Mouse (Mus musculus) MEL (cell line): ENCODE measurements around the gene Exoc3l. TPM values are rescaled to one million over a fixed set of nuclear protein-coding genes. Genes with fewer than 3 reads are reported as not detected.
A peak's percentile ranks its signal among the peaks of the same experiment; 100 is the strongest.

Source experiments
- DNase-seq: peaks from one replicate; pipeline ENCODE4 v3.0.0; 2011; ENCODE audit warnings: low read depth, low spot score
- H3K27ac ChIP-seq: 2 replicates; pipeline ENCODE4 v1.5.1; 2012; ENCODE audit warnings: low read depth, mild to moderate bottlenecking, control low read depth, low read length, moderate library complexity; ENCODE audit not compliant: control insufficient read depth
- H3K27me3 ChIP-seq, 2 experiments: fragments of 150-350 bp in 1 of 2; sonication (generic) in 1 of 2; 2 replicates each; pipeline ENCODE4 v1.6.1; 2012; ENCODE audit warnings: low read length in 2 of 2, mild to moderate bottlenecking in 2 of 2, improper control_type of control experiment in 1 of 2, moderate library complexity in 1 of 2; ENCODE audit not compliant: insufficient read depth in 2 of 2, control insufficient read depth in 1 of 2
- H3K36me3 ChIP-seq, 2 experiments: 2 replicates each; pipeline ENCODE4 v1.6.1; 2012 to 2014; ENCODE audit warnings: low read length in 2 of 2, improper control_type of control experiment in 1 of 2, inconsistent platforms in 1 of 2, mild to moderate bottlenecking in 1 of 2; ENCODE audit not compliant: insufficient read depth in 2 of 2, control insufficient read depth in 1 of 2
- H3K4me1 ChIP-seq, 2 experiments: fragments of 150-350 bp in 1 of 2; sonication (generic) in 1 of 2; 2 replicates each; pipeline ENCODE4 v1.6.1; 2012; ENCODE audit warnings: low read length in 2 of 2, improper control_type of control experiment in 1 of 2, mild to moderate bottlenecking in 1 of 2; ENCODE audit not compliant: insufficient read depth in 2 of 2, control insufficient read depth in 1 of 2
- H3K4me3 ChIP-seq, 2 experiments: fragments of 150-350 bp in 1 of 2; sonication (generic) in 1 of 2; 2 replicates each; pipeline ENCODE4 v1.5.1; 2012; ENCODE audit warnings: low read depth in 2 of 2, low read length in 2 of 2, mild to moderate bottlenecking in 2 of 2, moderate library complexity in 2 of 2, control low read depth in 1 of 2, improper control_type of control experiment in 1 of 2; ENCODE audit not compliant: control insufficient read depth in 1 of 2, insufficient read depth in 1 of 2
- H3K79me2 ChIP-seq: 2 replicates; pipeline ENCODE4 v1.6.1; 2012; ENCODE audit warnings: mild to moderate bottlenecking, low read length, moderate library complexity; ENCODE audit not compliant: control insufficient read depth, poor library complexity, insufficient read depth
- H3K9ac ChIP-seq: 2 replicates; pipeline ENCODE4 v1.6.1; 2012; ENCODE audit warnings: low read depth, mild to moderate bottlenecking, control low read depth, low read length, moderate library complexity; ENCODE audit not compliant: control insufficient read depth, poor library complexity, severe bottlenecking
- H3K9me3 ChIP-seq: fragments of 150-350 bp; sonication (generic); replicated peaks from 2 replicates; pipeline ENCODE4 v1.6.1; 2012; ENCODE audit warnings: mild to moderate bottlenecking, low read length, improper control_type of control experiment, moderate library complexity; ENCODE audit not compliant: insufficient read depth
- BHLHE40 ChIP-seq: IDR thresholded peaks from 2 replicates; pipeline ENCODE4 v1.6.1; 2012; ENCODE audit warnings: low read depth, mild to moderate bottlenecking, inconsistent platforms, low read length, improper control_type of control experiment, borderline replicate concordance
- CTCF ChIP-seq, 3 experiments: IDR thresholded peaks in 2 of 3; conservative IDR thresholded peaks in 1 of 3; 2 replicates each; pipeline ENCODE4 v1.5.1; 2011 to 2012; ENCODE audit warnings: low read length in 3 of 3, low read depth in 2 of 3, mild to moderate bottlenecking in 2 of 3, improper control_type of control experiment in 1 of 3, inconsistent platforms in 1 of 3, mixed read lengths in 1 of 3, moderate library complexity in 1 of 3; ENCODE audit not compliant: control insufficient read depth in 1 of 3, insufficient read depth in 1 of 3, poor library complexity in 1 of 3, severe bottlenecking in 1 of 3
- E2F4 ChIP-seq: IDR thresholded peaks from 2 replicates; pipeline ENCODE4 v1.6.1; 2011; ENCODE audit warnings: low read depth, low read length, improper control_type of control experiment, borderline replicate concordance
- ELF1 ChIP-seq: IDR thresholded peaks from 2 replicates; pipeline ENCODE4 v1.6.1; 2014; ENCODE audit warnings: low read depth, mild to moderate bottlenecking, inconsistent platforms, low read length, improper control_type of control experiment, moderate library complexity
- ETS1 ChIP-seq: IDR thresholded peaks from 2 replicates; pipeline ENCODE4 v1.6.1; 2012; ENCODE audit warnings: low read depth, mild to moderate bottlenecking, inconsistent platforms, low read length, improper control_type of control experiment, moderate library complexity
- GATA1 ChIP-seq: IDR thresholded peaks from 2 replicates; pipeline ENCODE4 v1.6.1; 2011; ENCODE audit warnings: low read depth, low read length, improper control_type of control experiment
- JUND ChIP-seq: IDR thresholded peaks from 2 replicates; pipeline ENCODE4 v1.6.1; 2011; ENCODE audit warnings: low read depth, mild to moderate bottlenecking, improper control_type of control experiment, low read length
- MAX ChIP-seq: IDR thresholded peaks from 2 replicates; pipeline ENCODE4 v1.6.1; 2011; ENCODE audit warnings: low read length, improper control_type of control experiment
- MAZ ChIP-seq: IDR thresholded peaks from 2 replicates; pipeline ENCODE4 v1.6.1; 2012; ENCODE audit warnings: low read depth, mild to moderate bottlenecking, inconsistent platforms, low read length, improper control_type of control experiment
- MEF2A ChIP-seq: IDR thresholded peaks from 2 replicates; pipeline ENCODE4 v1.6.1; 2014; ENCODE audit warnings: low read depth, mild to moderate bottlenecking, inconsistent platforms, low read length, improper control_type of control experiment; ENCODE audit not compliant: poor library complexity, insufficient replicate concordance, severe bottlenecking; ENCODE audit errors: extremely low read depth
- MXI1 ChIP-seq: IDR thresholded peaks from 2 replicates; pipeline ENCODE4 v1.6.1; 2011; ENCODE audit warnings: mild to moderate bottlenecking, low read depth, low read length, improper control_type of control experiment
- MYC ChIP-seq: IDR thresholded peaks from 2 replicates; pipeline ENCODE4 v1.6.1; 2011; ENCODE audit warnings: low read depth, mild to moderate bottlenecking, low read length, improper control_type of control experiment, moderate library complexity
- NELFE ChIP-seq: IDR thresholded peaks from 2 replicates; pipeline ENCODE4 v1.6.1; 2011; ENCODE audit warnings: low read depth, low read length, improper control_type of control experiment
- NRF1 ChIP-seq: IDR thresholded peaks from 2 replicates; pipeline ENCODE4 v1.6.1; 2014; ENCODE audit warnings: low read depth, mild to moderate bottlenecking, inconsistent platforms, low read length, improper control_type of control experiment, moderate library complexity; ENCODE audit not compliant: poor library complexity, insufficient read depth, severe bottlenecking
- POLR2A ChIP-seq, 2 experiments: IDR thresholded peaks; 2 replicates each; pipeline ENCODE4 v1.6.1; 2011 to 2012; ENCODE audit warnings: low read length in 2 of 2, mild to moderate bottlenecking in 2 of 2, control low read depth in 1 of 2, improper control_type of control experiment in 1 of 2, low read depth in 1 of 2, moderate library complexity in 1 of 2; ENCODE audit not compliant: control insufficient read depth in 1 of 2, insufficient read depth in 1 of 2, poor library complexity in 1 of 2
- POLR2AphosphoS2 ChIP-seq: IDR thresholded peaks from 2 replicates; pipeline ENCODE4 v1.6.1; 2011; ENCODE audit warnings: low read length, improper control_type of control experiment
- POLR2AphosphoS5 ChIP-seq: IDR thresholded peaks from 2 replicates; pipeline ENCODE4 v1.6.1; 2012; ENCODE audit warnings: low read depth, borderline replicate concordance, mild to moderate bottlenecking, inconsistent platforms, low read length, moderate library complexity, mixed read lengths
- RAD21 ChIP-seq: IDR thresholded peaks from 2 replicates; pipeline ENCODE4 v1.6.1; 2011; ENCODE audit warnings: mild to moderate bottlenecking, low read depth, low read length, improper control_type of control experiment
- RCOR1 ChIP-seq: IDR thresholded peaks from 2 replicates; pipeline ENCODE4 v1.6.1; 2012; ENCODE audit warnings: low read depth, mild to moderate bottlenecking, inconsistent platforms, low read length, improper control_type of control experiment
- SMC3 ChIP-seq: IDR thresholded peaks from 2 replicates; pipeline ENCODE4 v1.6.1; 2011; ENCODE audit warnings: low read depth, low read length, improper control_type of control experiment
- TAL1 ChIP-seq: IDR thresholded peaks from 2 replicates; pipeline ENCODE4 v1.6.1; 2012; ENCODE audit warnings: mild to moderate bottlenecking, inconsistent platforms, low read length, moderate library complexity, mixed read lengths
- UBTF ChIP-seq: IDR thresholded peaks from 2 replicates; pipeline ENCODE4 v1.6.1; 2012; ENCODE audit warnings: low read depth, mild to moderate bottlenecking, inconsistent platforms, low read length, improper control_type of control experiment, moderate library complexity, borderline replicate concordance; ENCODE audit not compliant: insufficient read depth
- USF2 ChIP-seq, 2 experiments: IDR thresholded peaks; 2 replicates each; pipeline ENCODE4 v1.6.1; 2011 to 2012; ENCODE audit warnings: improper control_type of control experiment in 2 of 2, low read length in 2 of 2, borderline replicate concordance in 1 of 2, inconsistent platforms in 1 of 2, low read depth in 1 of 2, mild to moderate bottlenecking in 1 of 2; ENCODE audit not compliant: insufficient read depth in 1 of 2
- ZC3H11A ChIP-seq: IDR thresholded peaks from 2 replicates; pipeline ENCODE4 v1.6.1; 2012; ENCODE audit warnings: low read depth, mild to moderate bottlenecking, inconsistent platforms, low read length, improper control_type of control experiment
- ZKSCAN1 ChIP-seq: IDR thresholded peaks from 2 replicates; pipeline ENCODE4 v1.6.1; 2012; ENCODE audit warnings: low read depth, mild to moderate bottlenecking, inconsistent platforms, low read length, improper control_type of control experiment, moderate library complexity
- ZMIZ1 ChIP-seq: IDR thresholded peaks from 2 replicates; pipeline ENCODE4 v1.6.1; 2012; ENCODE audit warnings: low read depth, mild to moderate bottlenecking, inconsistent platforms, low read length, improper control_type of control experiment, moderate library complexity
- polyA plus RNA-seq, 2 experiments: library from polyadenylated mRNA; stranded (reverse) in 1 of 2; unstranded in 1 of 2; fragments of >175 nt in 1 of 2; fragments of >200 nt in 1 of 2; gene quantifications; 2 replicates each; pipeline versions ENCODE4 v1.2.1 to v1.2.4; 2012; ENCODE audit warnings: low replicate concordance in 2 of 2, low read depth in 1 of 2; ENCODE audit not compliant: insufficient read length in 2 of 2, insufficient read depth in 1 of 2, missing spikeins in 1 of 2
- total RNA-seq: library from RNA; depleted of rRNA; stranded (reverse); fragments of 300-350 nt; gene quantifications from 2 replicates; pipeline ENCODE4 v1.2.3, GENCODE M21; 2012

Exoc3l gene
- total and polyA plus RNA-seq, 3 experiments, result 0.69 to 2.0 TPM; not detected in 1

- TF ChIP-seq BHLHE40, result no peak
- peak; percentile 37; the same call in 1 of the 2 replicates for TF ChIP-seq SMC3
- peak; percentile 56 for TF ChIP-seq MAX
- peak; percentile 29; the same call in 1 of the 2 replicates for TF ChIP-seq RAD21
- TF ChIP-seq MXI1, result peak; percentile 15; the same call in 1 of the 2 replicates
- no peak for TF ChIP-seq POLR2AphosphoS5
- TF ChIP-seq CTCF (IDR thresholded peaks at IDR 0.05 in 2 of 3, conservative IDR thresholded peaks at IDR 0.05 in 1 of 3; ENCODE audit: control insufficient read depth in 1 of 3, insufficient read depth in 1 of 3, low read depth in 2 of 3, low read length in 3 of 3, poor library complexity in 1 of 3, severe bottlenecking in 1 of 3), result peak; percentile 21 to 70 (median 58); a peak in 5 of 6 replicates
- no peak for TF ChIP-seq MYC
- peak; percentile 74 for DNase-seq
- Histone ChIP-seq H3K4me3 (peak within 1 kb of the TSS; percentile 74 to 86), H3K9me3 (no peaks in the 10 kb centered on the region), H3K9ac (peak within 1 kb of the TSS; percentile 76), H3K27ac (peak within 1 kb of the TSS; percentile 82), H3K79me2 (peaks cover 3% of the 10 kb centered on the region), H3K27me3 (no peaks in the 10 kb centered on the region), H3K36me3 (no peaks in the 10 kb centered on the region; a peak in 1 of 4 replicates), H3K4me1 (peaks cover 4 to 13% of the 10 kb centered on the region in 2 experiments; a peak in 3 of 4 replicates)
Measured at GRCm38 (mm10) chr8:105289805-105290460, 6.0 kb downstream of the Exoc3l start, which contains the start of gene 4931428F04Rik. Gene 4931428F04Rik, minus strand, starts transcription at chr8:105289864.

GRCm38 (mm10) chr8:105288958-105289732 is 6.8 kb downstream of the Exoc3l start:
- DNase-seq, result peak; percentile 99
- Histone ChIP-seq H3K27me3 (no peaks in the 10 kb centered on the region), H3K4me3 (peak overlapping the region; percentile 74 to 86), H3K79me2 (peaks cover 3% of the 10 kb centered on the region), H3K27ac (peak overlapping the region; percentile 82), H3K36me3 (no peaks in the 10 kb centered on the region; a peak in 1 of 4 replicates), H3K9ac (peak overlapping the region; percentile 76), H3K4me1 (peaks cover 4 to 13% of the 10 kb centered on the region in 2 experiments; a peak in 3 of 4 replicates), H3K9me3 (no peaks in the 10 kb centered on the region)
- TF ChIP-seq MXI1 (peak; percentile 67), JUND (no peak), GATA1 (peak; percentile 96), ZMIZ1 (peak; percentile 75), NELFE (peak; percentile 87), ETS1 (peak; percentile 9; the same call in 1 of the 2 replicates), NRF1 (peak; percentile 67), POLR2A (IDR thresholded peaks at IDR 0.05; ENCODE audit: control insufficient read depth in 1 of 2, insufficient read depth in 1 of 2, low read depth in 1 of 2, low read length in 2 of 2, poor library complexity in 1 of 2) (peak; percentile 81 to 88), CTCF (IDR thresholded peaks at IDR 0.05 in 2 of 3, conservative IDR thresholded peaks at IDR 0.05 in 1 of 3; ENCODE audit: control insufficient read depth in 1 of 3, insufficient read depth in 1 of 3, low read depth in 2 of 3, low read length in 3 of 3, poor library complexity in 1 of 3, severe bottlenecking in 1 of 3) (0 out of 6 replicates have a peak, but pooled peaks of 1 of the 3 experiments have one; percentile 7), SMC3 (no peak), MYC (peak; percentile 32; the same call in 1 of the 2 replicates), RCOR1 (no peak), ZC3H11A (no peak), UBTF (no peak), POLR2AphosphoS2 (peak; percentile 79), ZKSCAN1 (no peak), E2F4 (0 out of 2 replicates have a peak, but pooled peaks have one; percentile 15), USF2 (IDR thresholded peaks at IDR 0.05; ENCODE audit: borderline replicate concordance in 1 of 2, insufficient read depth in 1 of 2, low read depth in 1 of 2, low read length in 2 of 2) (no peak), MAZ (no peak; the same call in 1 of the 2 replicates), TAL1 (no peak), MEF2A (no peak), ELF1 (peak; percentile 75)
